Mouse (Mus musculus): ENCODE measurements at regions not wholly inside any gene's neighbourhood (a gene's known extent, or its start where the extent isn't known, plus 50 kb on each side); places are given as distances from the start of the nearest gene placed in this dataset.

DNA sequence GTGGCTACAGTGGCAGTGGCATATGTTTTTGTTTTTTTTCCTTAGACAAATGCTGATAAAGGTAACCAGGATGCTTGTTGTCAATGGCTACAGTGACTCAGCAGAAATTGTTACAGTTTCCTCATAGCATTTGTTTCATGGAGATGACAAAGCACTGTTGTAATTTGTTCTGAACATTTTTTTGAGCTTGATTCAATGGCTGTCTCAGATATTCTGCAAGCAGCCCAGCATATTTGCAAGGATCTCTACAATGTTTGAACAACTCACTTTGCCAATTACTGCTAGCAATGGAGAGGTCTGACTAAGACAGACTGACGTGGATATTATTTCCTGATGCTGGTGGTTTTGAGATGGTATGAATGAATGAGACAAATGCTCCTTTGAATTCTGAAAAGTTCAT, 696.3 kb downstream of the Nr2f2 start:
- H3K27ac ChIP-seq (ENCODE audit: low read length): no peak overlapping the region
- no peaks in the 10 kb centered on the region for H3K4me1 ChIP-seq (ENCODE audit: insufficient read depth, low read length)
- H3K36me3 ChIP-seq (ENCODE audit: insufficient read depth, low read length): no peaks in the 10 kb centered on the region
- H3K9me3 ChIP-seq (ENCODE audit: low read length): no peaks in the 10 kb centered on the region
- no peak overlapping the region for H3K4me2 ChIP-seq (replicated peaks; ENCODE audit: low read depth, low read length)
- no peak overlapping the region for H3K9ac ChIP-seq (replicated peaks; ENCODE audit: low read length)
- no peak for ATAC-seq (ENCODE audit: low FRiP score, low TSS enrichment)
- H3K4me3 ChIP-seq (ENCODE audit: low read length): no peak overlapping the region
- 89% methylated on average over 1 of the region's 1 CpGs for WGBS
- no peaks in the 10 kb centered on the region for H3K27me3 ChIP-seq (ENCODE audit: insufficient read depth, low read length)

DNA sequence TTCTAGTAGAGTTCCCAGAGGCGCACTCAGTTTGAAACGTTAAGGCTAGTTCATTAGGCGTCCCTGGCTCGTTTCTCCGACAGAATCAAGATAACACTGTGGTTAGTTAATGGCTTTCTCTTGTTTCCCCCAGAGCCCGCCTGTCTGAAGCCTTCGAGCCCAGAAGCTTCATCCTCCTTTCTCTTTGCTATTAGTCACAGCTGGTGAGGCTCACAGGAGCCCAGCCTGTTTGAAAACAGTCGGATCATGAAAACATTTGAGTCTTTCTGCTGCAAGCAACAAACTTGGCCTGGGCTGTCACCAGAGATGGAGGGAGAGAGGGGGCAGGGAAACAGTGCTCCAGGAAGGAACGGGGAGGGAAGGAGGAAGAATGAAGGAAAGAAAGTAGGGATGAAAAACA, 711.0 kb downstream of the Nr2f2 start:
- H3K27me3 ChIP-seq (ENCODE audit: insufficient read depth, low read length): no peaks in the 10 kb centered on the region
- no peaks in the 10 kb centered on the region for H3K36me3 ChIP-seq (ENCODE audit: insufficient read depth, low read length)
- no peak; the same call in 1 of the 2 replicates for ATAC-seq (ENCODE audit: low FRiP score, low TSS enrichment)
- H3K9me3 ChIP-seq (ENCODE audit: low read length): no peaks in the 10 kb centered on the region
- H3K4me3 ChIP-seq (ENCODE audit: low read length): no peak overlapping the region
- no peak overlapping the region for H3K27ac ChIP-seq (ENCODE audit: low read length)
- H3K4me2 ChIP-seq (replicated peaks; ENCODE audit: low read depth, low read length): 0 out of 2 replicates have a peak overlapping the region, but pooled peaks have one; percentile 0
- H3K9ac ChIP-seq (replicated peaks; ENCODE audit: low read length): no peak overlapping the region
- H3K4me1 ChIP-seq (ENCODE audit: insufficient read depth, low read length): no peaks in the 10 kb centered on the region
- WGBS: 13% methylated on average over 9 of the region's 9 CpGs

DNA sequence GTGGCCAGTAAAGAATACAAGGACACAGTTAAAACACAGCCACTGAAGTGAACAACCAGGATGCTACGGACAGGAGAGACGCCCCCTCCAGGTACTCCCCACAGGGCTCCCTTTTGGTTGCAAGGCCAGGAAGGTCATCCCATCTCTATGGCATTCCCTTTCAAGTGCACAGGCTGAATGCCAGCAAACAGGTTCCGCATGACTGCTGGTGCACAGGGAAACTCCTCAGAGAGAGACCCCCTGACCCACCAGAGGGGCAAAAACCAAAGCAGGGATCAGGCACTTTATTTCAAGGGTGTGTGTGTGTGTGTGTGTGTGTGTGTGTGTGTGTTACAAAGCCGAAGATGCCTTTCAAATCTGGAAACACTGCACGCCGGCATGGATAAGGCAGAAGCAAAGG, 721.1 kb downstream of the Nr2f2 start:
- Histone ChIP-seq H3K4me2 (replicated peaks; ENCODE audit: low read depth, low read length) (no peak overlapping the region), H3K36me3 (ENCODE audit: insufficient read depth, low read length) (no peaks in the 10 kb centered on the region), H3K9me3 (ENCODE audit: low read length) (no peaks in the 10 kb centered on the region), H3K4me3 (ENCODE audit: low read length) (no peak overlapping the region), H3K9ac (replicated peaks; ENCODE audit: low read length) (no peak overlapping the region), H3K27me3 (ENCODE audit: insufficient read depth, low read length) (no peaks in the 10 kb centered on the region), H3K4me1 (ENCODE audit: insufficient read depth, low read length) (peaks cover 4% of the 10 kb centered on the region), H3K27ac (ENCODE audit: low read length) (no peak overlapping the region)
- WGBS: 41% methylated on average over 6 of the region's 6 CpGs
- ATAC-seq (ENCODE audit: low FRiP score, low TSS enrichment): peak; percentile 80

DNA sequence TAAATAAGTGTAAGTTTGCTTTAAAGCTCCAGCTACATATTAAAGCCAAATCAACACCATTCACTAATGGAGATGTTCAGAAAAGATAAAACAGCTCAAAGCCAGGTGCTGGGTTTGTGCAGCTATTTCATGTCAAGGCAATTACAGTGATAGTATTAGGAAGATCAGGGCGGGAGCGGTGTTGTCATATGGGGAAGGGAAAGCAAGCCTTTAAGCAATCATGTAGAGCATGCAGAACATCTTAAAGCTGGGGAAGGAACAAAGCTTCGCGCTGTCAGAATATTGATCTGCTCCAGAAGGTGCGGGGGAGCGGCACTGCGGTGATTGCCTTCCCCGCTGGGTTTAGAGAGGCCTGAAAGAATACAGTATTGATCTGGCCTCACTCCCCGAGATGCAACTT, 724.9 kb downstream of the Nr2f2 start:
- Histone ChIP-seq H3K4me1 (ENCODE audit: insufficient read depth, low read length) (peaks cover 4% of the 10 kb centered on the region), H3K36me3 (ENCODE audit: insufficient read depth, low read length) (no peaks in the 10 kb centered on the region), H3K27me3 (ENCODE audit: insufficient read depth, low read length) (no peaks in the 10 kb centered on the region), H3K4me3 (ENCODE audit: low read length) (no peak overlapping the region), H3K9ac (replicated peaks; ENCODE audit: low read length) (no peak overlapping the region), H3K27ac (ENCODE audit: low read length) (no peak overlapping the region), H3K9me3 (ENCODE audit: low read length) (no peaks in the 10 kb centered on the region), H3K4me2 (replicated peaks; ENCODE audit: low read depth, low read length) (no peak overlapping the region)
- no peak for ATAC-seq (ENCODE audit: low FRiP score, low TSS enrichment)
- WGBS: 53% methylated on average over 9 of the region's 9 CpGs

DNA sequence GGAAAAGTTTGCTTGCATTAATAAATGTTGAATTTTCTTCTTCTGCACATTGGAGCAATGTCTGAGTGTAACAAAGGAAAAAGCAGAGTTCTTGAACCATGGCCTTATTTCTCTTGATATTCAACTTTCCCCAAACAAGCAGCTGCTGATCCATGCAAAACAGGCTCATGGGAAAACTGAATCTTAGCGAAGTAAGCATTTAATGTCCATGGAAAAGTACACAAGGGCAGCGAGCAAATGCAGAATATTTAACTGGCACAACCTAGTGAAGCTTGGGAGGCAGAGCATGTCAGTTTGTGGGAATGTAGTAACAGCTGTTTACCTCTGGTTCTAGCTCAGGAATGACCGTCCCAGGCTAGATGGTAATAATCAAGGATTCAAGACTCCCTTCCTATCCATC, 766.7 kb downstream of the Nr2f2 start:
- no peak overlapping the region for H3K4me2 ChIP-seq (replicated peaks; ENCODE audit: low read depth, low read length)
- H3K36me3 ChIP-seq (ENCODE audit: insufficient read depth, low read length): no peaks in the 10 kb centered on the region
- H3K9me3 ChIP-seq (ENCODE audit: low read length): no peaks in the 10 kb centered on the region
- H3K4me1 ChIP-seq (ENCODE audit: insufficient read depth, low read length): no peaks in the 10 kb centered on the region
- no peak overlapping the region for H3K27ac ChIP-seq (ENCODE audit: low read length)
- ATAC-seq (ENCODE audit: low FRiP score, low TSS enrichment): no peak
- H3K9ac ChIP-seq (replicated peaks; ENCODE audit: low read length): no peak overlapping the region
- 57% methylated on average over 3 of the region's 3 CpGs for WGBS
- H3K4me3 ChIP-seq (ENCODE audit: low read length): no peak overlapping the region
- H3K27me3 ChIP-seq (ENCODE audit: insufficient read depth, low read length): no peaks in the 10 kb centered on the region

DNA sequence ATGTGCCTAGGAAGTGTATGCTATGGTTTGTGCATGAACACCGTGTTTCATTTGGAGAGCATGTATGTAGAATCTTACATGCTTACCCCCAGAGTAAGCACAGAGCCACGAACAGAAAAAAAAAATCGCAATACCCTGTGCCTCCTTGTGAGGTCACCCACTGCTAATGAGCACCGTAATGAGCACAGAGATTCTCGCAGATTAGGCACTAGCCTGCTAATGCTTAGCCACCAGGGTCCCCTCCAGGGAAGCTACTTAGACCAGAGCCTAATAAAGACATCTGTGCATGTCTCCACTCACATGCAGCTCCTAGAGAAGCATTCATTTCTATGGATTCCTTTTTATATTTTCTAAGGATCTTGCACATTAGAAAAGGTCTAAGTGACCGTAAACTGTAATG, 780.8 kb downstream of the Nr2f2 start:
- H3K27me3 ChIP-seq (ENCODE audit: insufficient read depth, low read length): no peaks in the 10 kb centered on the region
- no peak overlapping the region for H3K27ac ChIP-seq (ENCODE audit: low read length)
- WGBS: 45% methylated on average over 6 of the region's 6 CpGs
- ATAC-seq (ENCODE audit: low FRiP score, low TSS enrichment): no peak
- 0 out of 2 replicates have a peak, but pooled peaks cover 5% of the 10 kb centered on the region for H3K4me1 ChIP-seq (ENCODE audit: insufficient read depth, low read length)
- no peaks in the 10 kb centered on the region for H3K36me3 ChIP-seq (ENCODE audit: insufficient read depth, low read length)
- no peak overlapping the region for H3K4me3 ChIP-seq (ENCODE audit: low read length)
- H3K4me2 ChIP-seq (replicated peaks; ENCODE audit: low read depth, low read length): no peak overlapping the region
- H3K9me3 ChIP-seq (ENCODE audit: low read length): no peaks in the 10 kb centered on the region
- no peak overlapping the region for H3K9ac ChIP-seq (replicated peaks; ENCODE audit: low read length)

DNA sequence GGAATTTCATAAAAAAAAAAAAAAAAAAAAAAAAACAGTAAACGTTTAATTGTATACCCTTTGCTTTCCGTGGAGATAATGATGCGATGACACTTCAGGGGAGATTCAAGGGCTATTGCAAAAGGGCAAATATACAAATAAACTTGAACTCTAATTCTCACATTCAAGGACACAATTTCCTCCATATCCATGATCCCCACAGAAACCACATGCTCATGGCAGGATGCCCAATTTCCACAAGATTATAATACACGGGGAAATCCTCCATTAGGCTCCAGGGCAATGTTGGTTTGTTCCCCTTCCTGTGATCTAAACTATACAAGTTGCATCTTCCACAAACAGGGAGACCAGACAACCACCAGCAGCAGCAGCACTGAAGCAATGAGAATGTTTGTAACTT, 781.4 kb downstream of the Nr2f2 start:
- H3K27ac ChIP-seq (ENCODE audit: low read length): no peak overlapping the region
- H3K4me1 ChIP-seq (ENCODE audit: insufficient read depth, low read length): 0 out of 2 replicates have a peak, but pooled peaks cover 5% of the 10 kb centered on the region
- WGBS: 72% methylated on average over 4 of the region's 4 CpGs
- no peak overlapping the region for H3K9ac ChIP-seq (replicated peaks; ENCODE audit: low read length)
- no peaks in the 10 kb centered on the region for H3K27me3 ChIP-seq (ENCODE audit: insufficient read depth, low read length)
- H3K36me3 ChIP-seq (ENCODE audit: insufficient read depth, low read length): no peaks in the 10 kb centered on the region
- H3K4me3 ChIP-seq (ENCODE audit: low read length): no peak overlapping the region
- no peaks in the 10 kb centered on the region for H3K9me3 ChIP-seq (ENCODE audit: low read length)
- ATAC-seq (ENCODE audit: low FRiP score, low TSS enrichment): no peak
- no peak overlapping the region for H3K4me2 ChIP-seq (replicated peaks; ENCODE audit: low read depth, low read length)

DNA sequence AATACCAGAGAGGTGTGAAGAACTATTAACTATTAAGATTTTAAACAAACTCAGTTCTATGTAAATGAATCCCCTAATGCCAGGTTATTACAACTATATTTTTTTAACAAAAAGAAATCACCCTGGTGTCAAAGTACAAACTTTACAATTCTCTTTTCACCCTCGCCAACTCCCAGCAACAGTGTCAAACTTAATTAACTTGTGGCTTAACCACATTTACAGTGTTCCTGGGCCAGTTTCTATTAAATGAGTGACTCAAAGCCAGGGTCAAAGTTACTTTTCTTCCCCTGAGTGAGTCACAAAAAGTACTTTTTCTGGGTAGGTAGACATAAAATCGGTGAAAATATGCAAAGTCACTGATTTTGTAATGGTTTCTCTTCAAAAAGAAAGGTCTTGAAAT, 782.0 kb downstream of the Nr2f2 start:
- no peak for ATAC-seq (ENCODE audit: low FRiP score, low TSS enrichment)
- 70% methylated on average over 2 of the region's 2 CpGs for WGBS
- H3K4me2 ChIP-seq (replicated peaks; ENCODE audit: low read depth, low read length): no peak overlapping the region

DNA sequence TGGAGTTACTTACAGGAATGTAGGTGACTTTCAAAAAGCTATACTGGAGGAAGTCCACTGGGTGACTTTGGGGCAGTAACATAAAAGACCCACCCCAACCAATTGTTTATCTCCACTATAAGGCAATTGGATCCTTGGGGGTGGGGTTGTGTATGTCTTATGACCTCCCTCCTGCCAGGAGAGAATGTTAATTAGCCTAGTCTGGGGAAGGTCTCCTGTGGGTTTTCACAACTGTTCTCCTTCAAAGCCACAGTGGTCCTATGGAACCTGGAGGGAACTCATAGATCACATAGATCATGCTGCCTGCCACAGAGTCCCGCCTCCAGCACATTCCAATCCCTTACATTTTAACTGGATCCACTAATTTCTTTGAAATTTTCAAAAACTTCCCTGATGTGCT, 782.6 kb downstream of the Nr2f2 start:
- no peak overlapping the region for H3K4me2 ChIP-seq (replicated peaks; ENCODE audit: low read depth, low read length)
- 54% methylated on average over 1 of the region's 1 CpGs for WGBS
- H3K27me3 ChIP-seq (ENCODE audit: insufficient read depth, low read length): no peaks in the 10 kb centered on the region
- no peak overlapping the region for H3K27ac ChIP-seq (ENCODE audit: low read length)
- no peaks in the 10 kb centered on the region for H3K9me3 ChIP-seq (ENCODE audit: low read length)
- ATAC-seq (ENCODE audit: low FRiP score, low TSS enrichment): peak; percentile 19; the same call in 1 of the 2 replicates
- no peak overlapping the region for H3K9ac ChIP-seq (replicated peaks; ENCODE audit: low read length)
- H3K4me1 ChIP-seq (ENCODE audit: insufficient read depth, low read length): 0 out of 2 replicates have a peak, but pooled peaks cover 5% of the 10 kb centered on the region
- no peaks in the 10 kb centered on the region for H3K36me3 ChIP-seq (ENCODE audit: insufficient read depth, low read length)
- H3K4me3 ChIP-seq (ENCODE audit: low read length): no peak overlapping the region

More for the DNA sequence above, 782.0 kb downstream of the Nr2f2 start:
- no peak overlapping the region for H3K9ac ChIP-seq (replicated peaks; ENCODE audit: low read length)
- no peak overlapping the region for H3K27ac ChIP-seq (ENCODE audit: low read length)
- no peaks in the 10 kb centered on the region for H3K9me3 ChIP-seq (ENCODE audit: low read length)
- 0 out of 2 replicates have a peak, but pooled peaks cover 5% of the 10 kb centered on the region for H3K4me1 ChIP-seq (ENCODE audit: insufficient read depth, low read length)
- H3K27me3 ChIP-seq (ENCODE audit: insufficient read depth, low read length): no peaks in the 10 kb centered on the region
- H3K4me3 ChIP-seq (ENCODE audit: low read length): no peak overlapping the region
- no peaks in the 10 kb centered on the region for H3K36me3 ChIP-seq (ENCODE audit: insufficient read depth, low read length)

DNA sequence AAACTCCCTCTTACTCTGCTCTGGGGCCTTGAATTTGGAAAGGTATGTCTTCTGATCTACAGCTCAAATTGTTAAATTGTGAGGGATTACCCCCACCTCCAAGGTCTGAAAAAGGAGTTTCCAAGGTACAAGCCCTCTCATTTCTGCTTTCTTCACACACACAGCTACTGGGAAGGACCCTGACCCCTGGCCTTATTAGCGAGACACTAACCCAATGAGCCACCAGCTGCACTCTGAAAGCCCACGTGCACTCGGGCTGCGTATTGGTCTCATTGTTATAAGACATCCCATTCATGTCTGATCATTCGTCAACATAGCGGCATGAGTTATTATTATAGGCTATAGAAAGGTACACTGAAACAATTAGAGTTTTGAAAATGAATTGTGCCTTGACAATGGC, 784.9 kb downstream of the Nr2f2 start:
- no peak overlapping the region for H3K4me3 ChIP-seq (ENCODE audit: low read length)
- no peak overlapping the region for H3K9ac ChIP-seq (replicated peaks; ENCODE audit: low read length)
- no peak overlapping the region for H3K27ac ChIP-seq (ENCODE audit: low read length)
- H3K36me3 ChIP-seq (ENCODE audit: insufficient read depth, low read length): no peaks in the 10 kb centered on the region
- H3K4me2 ChIP-seq (replicated peaks; ENCODE audit: low read depth, low read length): no peak overlapping the region
- H3K4me1 ChIP-seq (ENCODE audit: insufficient read depth, low read length): 0 out of 2 replicates have a peak, but pooled peaks cover 5% of the 10 kb centered on the region
- 81% methylated on average over 6 of the region's 6 CpGs for WGBS
- H3K9me3 ChIP-seq (ENCODE audit: low read length): no peaks in the 10 kb centered on the region
- ATAC-seq (ENCODE audit: low FRiP score, low TSS enrichment): no peak
- H3K27me3 ChIP-seq (ENCODE audit: insufficient read depth, low read length): no peaks in the 10 kb centered on the region

Measured in kidney, embryonic 16.5 days (tissue).